Mouse (Mus musculus) mouse trophoblast stem cell (cell line): ENCODE measurements around the gene Dnah3.

Experiments used
- in situ Hi-C, 2 experiments: fragments of 300-500 bp; cut with MseI, MboI; formaldehyde crosslinking; loops; 2 replicates in 1 of 2; 3 replicates in 1 of 2; pipeline ENCODE4 v1.15.1; 2025

Gene Dnah3

DNA sequence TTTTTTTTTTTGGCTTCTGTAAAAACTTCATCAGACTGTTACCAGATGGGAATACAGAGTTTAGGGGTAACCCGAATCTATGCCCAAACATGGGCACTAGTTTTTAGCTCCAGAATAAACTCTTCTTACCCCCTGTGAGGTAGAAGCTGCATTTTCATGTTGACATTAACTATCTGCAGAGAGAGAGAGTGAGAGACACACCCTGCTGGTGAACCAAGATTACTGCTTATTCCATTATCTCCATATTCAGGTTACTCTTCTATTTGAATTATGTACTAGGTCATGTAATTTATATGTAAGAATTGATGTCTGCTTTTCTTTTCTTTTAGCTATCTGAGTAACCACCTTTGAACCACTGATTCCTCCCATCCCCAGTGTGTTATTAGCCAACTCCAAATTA, 31.0 kb downstream of the Dnah3 start:
- in situ Hi-C loops, result no loop called here

DNA sequence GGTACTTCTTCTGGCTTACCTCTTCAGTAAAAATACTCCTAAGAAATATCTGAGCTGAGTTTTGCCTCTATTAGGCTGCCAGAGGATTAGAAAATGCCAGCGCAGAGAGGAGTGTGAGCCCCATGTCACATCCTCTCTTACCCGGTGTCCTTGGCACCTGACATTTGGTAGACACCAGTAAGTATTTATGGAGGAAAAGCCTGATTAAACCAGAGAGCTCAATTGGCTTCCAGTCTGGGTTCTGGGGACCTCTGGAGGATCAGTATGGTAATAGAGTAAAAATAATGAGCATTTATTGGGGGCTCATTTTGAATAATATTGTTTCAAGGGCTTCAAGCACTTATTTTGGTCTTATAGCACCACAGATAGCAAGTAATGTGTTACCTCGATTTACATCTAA, 39.6 kb downstream of the Dnah3 start:
- in situ Hi-C loops, result no loop called here

DNA sequence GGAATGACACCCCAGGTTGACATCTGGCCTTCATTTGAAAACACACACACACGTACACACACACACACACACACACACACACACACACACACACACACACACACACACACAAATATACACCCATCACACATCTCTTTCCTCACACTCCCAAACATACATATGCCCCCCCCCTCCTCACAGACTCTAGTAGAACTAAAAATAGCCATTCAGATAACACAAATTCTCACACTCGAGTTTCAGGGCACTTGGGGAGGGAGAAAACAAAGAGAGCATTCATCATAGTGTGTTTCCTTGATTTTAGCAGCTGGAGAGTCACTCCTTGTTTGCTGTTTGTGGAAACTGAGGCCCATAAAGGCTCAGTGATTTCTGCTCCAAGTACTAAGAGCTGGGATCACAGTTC, 41.1 kb downstream of the Dnah3 start:
- in situ Hi-C loops, result no loop called here

DNA sequence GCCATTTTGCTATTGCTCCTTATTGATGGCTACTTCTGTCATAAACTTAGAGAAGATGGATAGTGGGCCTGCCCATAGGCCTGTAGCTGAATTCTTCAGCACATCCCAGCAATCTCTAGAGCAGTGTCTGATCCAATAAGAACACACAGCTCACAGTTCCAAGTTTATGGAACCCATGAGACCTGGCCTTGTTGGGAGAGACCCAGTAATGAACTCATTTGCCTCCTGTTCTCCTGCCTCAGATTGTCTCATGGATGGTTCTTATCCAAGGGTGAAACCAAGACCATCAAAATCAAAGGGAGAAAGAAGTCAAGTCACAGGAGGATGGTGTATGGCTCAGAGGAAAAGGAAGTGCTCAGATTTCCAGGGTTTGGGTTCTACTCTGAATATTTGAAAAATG, 44.6 kb downstream of the Dnah3 start:
- in situ Hi-C loops, result no loop called here

DNA sequence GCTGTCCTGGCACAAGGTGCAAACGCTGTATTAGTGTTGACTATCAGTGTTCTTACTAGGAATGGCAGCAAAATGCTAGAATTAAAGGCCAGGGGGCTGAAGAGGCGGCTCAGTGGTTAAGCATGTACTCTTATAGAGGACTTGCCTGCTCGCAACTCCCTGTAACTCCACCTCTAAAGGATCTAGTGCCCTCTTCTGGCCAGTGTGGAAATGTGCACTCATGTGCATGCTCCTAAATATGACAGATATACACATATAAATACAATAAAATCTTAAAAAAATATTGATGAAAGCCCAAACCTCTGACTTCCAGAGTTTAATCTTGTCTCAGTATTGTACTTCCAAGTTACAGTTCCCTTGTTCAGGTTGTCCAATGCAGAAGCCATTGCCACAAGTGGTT, 51.1 kb downstream of the Dnah3 start:
- in situ Hi-C loops, result no loop called here

DNA sequence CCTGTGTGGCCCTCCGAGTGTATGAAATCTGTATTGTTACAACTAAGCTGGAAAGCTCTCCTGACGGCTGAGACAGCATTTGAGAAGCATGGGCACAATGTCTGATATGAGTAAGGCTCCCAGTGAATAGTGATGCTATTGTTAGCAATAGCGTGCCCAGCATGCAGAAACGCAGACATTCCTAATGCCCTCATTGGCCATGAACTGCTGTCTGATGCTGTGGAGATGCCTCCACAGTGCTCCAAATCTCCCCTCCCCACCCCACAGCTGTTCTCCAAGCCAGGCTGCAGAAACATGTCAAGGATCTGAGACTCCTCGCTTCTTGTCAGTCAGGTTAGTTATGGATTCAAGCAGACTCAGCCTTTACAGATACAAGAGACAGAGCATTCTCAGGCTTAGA, 58.7 kb downstream of the Dnah3 start:
- in situ Hi-C loops, result no loop called here

DNA sequence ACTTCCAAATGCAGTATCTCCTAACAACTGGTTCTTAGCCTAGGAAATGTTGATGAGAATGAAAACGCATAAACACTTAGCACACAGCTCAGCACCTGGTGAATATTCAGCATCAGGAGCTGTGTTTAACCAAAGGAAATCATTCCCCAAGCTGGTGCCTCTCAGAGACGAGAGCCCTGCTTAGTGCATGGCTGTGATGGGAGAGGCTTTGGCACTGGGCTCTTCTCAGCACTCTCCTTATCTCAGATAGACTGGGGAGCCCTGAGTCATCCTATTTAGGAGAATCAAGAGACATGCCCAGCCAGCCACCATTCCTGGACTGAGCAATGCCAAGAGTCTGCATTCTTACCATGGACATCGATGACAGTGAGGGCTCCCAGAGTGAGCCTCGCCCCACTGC, 60.1 kb downstream of the Dnah3 start:
- in situ Hi-C loops, result no loop called here

DNA sequence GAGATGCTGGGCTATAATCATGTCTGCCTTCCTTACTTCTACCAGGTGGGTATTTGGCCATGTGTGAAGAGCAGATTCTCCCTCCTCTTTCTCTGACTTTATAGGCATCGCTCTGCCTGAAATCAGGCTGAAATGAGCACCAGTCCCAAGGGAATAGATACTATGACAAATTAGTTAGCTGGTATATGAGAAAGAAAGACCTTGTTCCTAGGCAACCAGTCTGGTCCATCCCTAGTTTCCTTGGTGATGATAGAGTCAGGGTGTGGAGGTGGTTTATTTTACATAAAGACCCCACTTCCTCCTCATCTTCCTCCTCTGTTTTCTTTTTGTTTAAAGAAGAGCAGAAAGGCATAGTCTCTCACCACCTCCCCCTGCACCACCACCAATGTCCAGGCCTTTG, 60.5 kb downstream of the Dnah3 start:
- in situ Hi-C loops, result no loop called here

DNA sequence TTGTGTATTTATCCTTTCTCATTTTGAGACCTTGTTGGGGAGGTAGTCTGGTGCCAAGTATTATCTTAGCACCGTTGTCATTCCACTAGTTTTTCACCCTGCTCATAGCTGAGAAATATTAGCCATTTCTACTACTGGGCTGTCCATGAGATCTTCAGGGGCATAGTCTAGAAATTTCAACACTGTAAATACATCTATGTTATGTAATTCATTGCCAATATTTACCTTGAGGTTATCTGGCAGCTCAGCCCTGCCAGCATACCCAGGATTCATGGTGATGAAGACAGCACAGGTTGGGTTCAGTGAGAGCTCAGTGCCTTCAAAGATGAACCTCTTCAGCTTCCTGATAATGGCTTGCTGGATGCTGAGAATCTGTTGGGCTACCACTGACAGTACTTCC, 66.4 kb downstream of the Dnah3 start:
- in situ Hi-C loops, result no loop called here

DNA sequence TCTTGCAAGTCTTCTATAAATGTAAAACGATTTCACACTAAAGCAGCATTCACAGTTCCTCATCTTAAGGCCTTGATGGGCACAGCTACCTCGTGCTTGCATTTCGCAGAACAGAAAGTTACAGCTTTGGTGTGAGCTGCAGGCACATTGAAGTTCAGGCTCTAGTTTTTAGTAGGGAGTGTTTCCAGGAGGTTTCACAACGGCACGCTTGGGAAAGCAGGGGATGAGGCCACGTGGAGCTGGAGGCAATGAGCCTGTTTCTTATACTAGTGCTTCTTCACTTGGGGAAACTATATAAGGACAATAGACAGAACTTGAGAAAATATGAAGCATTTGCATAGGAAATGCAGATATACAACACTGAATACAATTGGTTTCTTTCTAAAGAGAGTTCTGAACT, 98.0 kb downstream of the Dnah3 start:
- in situ Hi-C loops, result no loop called here

DNA sequence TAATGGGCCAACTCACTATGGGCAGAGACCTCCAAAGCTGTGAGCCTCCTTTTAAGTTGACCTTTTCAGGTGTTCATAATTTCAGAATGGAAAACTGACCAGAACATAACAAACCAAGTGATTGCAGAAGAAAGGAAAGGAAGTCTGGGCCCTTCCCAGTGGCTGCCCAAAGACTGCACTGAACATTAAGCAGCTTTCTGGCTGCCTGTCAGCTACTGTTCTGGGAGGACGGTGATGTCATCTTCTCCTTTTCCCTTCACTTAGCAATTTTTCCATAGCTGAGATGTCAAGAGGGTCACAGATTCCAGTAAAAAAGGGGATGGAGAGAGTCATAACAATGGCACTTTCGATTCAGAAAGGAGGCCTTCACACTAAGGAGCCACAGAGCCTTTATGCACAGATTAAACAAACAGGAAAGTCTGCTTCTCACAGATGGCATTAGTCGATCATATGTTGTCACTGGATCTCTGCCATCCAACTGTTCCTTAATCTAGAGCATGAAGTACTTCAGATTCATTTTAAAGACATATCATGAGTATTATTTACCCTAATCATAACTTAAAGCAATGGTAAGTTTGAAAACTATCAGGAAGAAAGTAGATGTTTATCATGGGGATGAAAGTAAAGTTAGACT, 109.7 kb downstream of the Dnah3 start:
- in situ Hi-C loops, result no loop called here

DNA sequence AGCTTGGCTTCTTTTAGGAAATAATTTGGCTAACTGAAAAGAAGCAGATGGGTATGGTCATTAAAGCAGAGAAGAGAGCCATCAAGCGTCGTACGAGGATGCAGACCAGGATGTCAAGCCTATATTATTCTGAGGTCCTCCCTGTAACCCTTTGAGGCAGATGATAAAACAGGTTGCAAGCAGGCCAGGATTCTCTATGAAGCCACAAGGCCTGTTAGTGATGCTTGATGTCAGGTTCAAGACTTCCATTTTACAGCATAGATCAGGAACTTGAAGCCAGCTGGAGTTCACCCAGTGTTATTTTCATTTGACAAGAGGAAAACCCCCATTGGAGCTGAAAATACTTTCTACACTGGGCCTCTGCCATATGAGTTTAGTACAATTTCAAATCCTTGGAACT, 114.9 kb downstream of the Dnah3 start:
- in situ Hi-C loops, result no loop called here

DNA sequence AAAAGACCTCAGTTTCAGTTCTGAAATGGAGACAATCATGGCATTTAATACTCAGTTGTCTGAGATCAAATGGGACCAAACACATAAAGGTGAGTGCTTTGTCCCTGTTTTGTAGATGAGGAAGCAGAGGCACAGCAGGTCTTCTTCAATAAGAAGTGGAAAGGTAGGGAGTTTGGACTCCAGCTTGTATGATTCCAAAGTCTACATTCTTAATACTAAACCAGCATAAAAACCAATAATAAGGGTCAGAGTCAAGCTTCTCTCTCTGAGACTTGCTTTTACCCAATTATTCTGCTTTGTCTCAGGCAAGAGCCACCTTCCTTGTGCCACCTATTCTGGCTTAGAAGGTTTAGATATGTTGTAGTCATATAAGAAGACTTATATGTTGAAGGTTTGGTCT, 116.5 kb downstream of the Dnah3 start:
- in situ Hi-C loops, result no loop called here

DNA sequence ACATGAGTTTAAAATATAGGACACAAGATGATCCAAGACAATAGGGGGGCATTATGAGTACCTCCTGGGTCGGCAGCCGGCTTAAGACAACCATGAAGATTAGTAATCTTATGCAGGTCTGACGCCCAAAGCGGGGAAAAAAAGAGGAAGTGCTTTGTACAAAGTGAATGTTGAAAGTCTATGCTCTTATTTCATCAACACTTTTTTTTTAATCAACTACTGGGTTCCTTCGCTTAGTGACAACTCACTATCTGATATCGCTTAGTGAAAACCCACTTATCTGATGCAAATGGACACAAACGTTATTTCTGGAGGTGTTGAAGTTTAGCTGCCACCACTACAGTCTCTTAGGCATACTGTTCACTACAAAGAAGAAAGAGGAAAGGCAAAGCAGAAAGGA, 117.5 kb downstream of the Dnah3 start:
- in situ Hi-C loops, result no loop called here

DNA sequence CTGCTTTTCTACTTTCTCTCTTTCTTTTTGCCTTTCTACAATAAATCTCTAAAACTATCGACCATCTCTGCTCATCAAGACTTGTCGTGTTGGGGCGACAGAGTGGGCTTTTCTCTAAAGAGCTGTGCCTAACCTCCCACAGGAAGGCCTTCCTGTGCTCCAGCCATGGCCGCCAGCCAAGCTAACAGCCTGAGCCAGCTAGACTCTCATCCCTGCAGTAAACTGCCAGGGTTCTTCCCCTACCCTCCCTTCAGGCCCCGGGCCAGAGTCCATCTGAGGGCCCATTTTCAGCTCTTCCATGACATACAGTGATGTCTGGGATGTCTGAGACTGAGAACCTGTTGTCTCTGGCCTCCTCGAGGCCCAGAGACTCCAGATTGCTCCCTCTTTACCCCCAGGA, 118.8 kb downstream of the Dnah3 start:
- in situ Hi-C loops, result no loop called here

DNA sequence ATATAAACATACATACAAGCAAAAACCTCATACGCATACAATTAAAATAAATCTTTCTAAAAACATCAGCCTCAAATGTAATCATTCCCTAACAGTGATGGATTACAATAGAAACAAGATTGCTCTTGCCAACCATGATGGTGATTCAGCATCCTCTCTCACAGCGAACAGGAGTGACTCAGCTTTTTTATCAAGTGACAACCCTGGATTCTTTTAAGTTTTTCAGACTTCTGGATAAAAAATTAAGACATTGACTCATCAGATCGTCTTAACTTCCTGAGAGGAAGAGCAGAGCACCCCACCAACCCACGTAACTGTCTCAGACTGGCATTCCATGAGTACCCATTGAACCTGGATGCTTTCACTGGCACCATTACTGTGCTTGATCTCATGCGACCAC, 120.9 kb downstream of the Dnah3 start:
- in situ Hi-C loops, result no loop called here

DNA sequence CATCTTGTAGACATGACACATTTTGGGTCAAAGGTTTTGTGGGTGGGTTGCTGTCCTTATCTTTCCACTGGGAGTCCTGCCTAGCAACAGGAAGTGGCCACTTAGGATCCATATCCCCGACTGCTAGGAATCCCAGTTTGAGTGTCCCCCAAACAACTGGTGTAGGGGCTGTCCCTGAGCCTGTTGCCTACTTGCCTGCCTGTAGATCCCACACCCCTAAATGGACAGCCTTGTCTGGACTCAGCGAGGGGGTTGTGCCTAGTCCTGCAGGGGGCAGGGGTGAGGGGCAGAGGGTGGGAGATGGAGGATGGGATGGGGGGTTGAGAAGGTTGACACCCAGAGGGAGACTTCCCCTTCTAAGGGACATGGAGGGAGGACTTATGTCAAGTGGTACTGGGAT, 125.8 kb downstream of the Dnah3 start:
- in situ Hi-C loops, result no loop called here

DNA sequence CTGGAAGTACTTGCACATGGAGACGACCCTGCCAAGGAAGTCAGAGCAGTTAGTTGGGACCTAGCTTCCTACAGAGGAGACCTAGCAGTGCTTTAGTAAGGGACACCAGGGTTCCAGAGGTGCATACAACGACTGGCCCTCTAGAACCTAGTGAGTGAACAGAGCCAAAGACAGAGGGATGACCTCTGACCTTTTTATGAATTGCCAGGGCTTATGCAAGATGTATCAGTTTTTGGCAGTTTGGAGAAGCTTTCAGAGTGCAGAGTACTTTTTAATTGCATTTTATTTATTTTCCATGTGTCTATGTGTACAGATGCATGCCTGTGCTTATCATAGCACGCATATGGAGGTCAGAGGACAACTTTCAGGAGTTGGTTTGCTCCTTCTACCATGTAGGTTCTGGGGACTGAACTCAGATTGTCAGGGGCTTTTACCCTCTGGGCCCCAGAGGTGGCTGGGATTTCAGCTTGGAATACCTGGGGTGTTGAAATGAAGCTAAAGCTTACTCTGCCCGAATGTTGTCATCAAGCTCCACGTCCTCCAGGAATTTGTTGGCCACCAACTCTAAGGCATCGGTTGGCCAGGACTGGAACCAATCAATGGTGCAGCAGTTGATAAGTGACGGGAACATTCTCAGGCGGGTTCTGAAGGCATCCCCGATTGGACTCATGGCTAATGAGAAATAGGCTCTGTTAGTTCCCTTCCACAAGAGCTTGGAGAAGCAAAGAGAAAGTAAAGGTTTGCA, 129.3 kb downstream of the Dnah3 start:
- in situ Hi-C loops, result no loop called here

DNA sequence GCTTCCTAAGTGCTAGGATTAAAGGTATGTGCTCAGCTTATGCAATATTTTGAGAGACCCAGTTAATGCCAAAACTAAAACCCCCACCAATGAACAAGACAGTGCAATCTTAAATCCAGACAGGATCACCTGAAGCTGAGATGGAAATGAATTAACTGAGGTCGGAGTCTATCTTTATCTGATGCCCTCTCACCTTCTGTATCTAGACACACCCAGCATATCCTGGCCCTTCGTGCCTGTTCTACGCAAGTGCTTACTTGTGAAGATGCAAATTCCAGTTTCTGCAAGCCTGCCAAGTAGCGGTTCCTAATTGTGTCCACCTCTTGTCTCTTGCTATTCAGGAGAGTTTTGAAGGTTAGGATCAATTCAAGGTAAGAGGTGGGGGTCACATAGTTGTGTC, 129.9 kb downstream of the Dnah3 start:
- in situ Hi-C loops, result no loop called here

DNA sequence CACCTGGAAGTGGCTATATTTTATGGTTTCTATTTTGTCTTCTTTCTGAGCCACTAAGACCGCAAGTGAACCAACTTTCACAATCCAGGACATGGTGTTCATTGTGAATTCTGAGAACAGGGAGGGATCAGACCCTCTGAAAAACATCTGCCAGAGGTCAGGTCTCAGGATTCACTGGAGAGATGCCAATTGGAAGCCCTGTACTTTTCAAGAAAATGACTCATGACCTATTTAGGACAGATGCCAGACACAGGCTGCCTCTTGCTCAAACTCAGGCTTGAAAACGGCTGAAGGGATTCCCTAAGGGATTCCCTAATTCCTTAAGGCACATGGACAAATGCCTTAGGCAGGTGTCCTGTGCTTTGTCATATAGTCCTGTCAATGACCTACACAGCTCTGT, 134.0 kb downstream of the Dnah3 start:
- in situ Hi-C loops, result no loop called here

DNA sequence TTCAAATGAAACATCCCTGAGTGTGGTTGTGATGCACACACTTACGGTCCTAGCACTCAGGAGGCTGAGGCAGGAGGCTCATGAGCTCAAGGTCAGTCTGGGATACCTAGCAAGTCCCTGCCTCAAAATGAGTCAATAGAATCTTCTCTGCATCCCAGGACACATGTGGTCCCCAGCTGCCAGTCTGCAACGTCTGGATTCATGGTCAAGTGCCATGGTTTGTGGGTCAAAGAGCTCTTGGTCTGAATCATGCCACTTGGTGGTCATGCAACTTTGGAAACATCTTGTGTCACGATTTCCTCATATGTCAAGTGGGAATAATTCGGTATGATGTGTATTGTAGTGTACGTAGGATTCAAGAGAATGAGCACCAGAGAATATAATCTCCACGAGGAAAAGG, 134.5 kb downstream of the Dnah3 start:
- in situ Hi-C loops, result no loop called here

DNA sequence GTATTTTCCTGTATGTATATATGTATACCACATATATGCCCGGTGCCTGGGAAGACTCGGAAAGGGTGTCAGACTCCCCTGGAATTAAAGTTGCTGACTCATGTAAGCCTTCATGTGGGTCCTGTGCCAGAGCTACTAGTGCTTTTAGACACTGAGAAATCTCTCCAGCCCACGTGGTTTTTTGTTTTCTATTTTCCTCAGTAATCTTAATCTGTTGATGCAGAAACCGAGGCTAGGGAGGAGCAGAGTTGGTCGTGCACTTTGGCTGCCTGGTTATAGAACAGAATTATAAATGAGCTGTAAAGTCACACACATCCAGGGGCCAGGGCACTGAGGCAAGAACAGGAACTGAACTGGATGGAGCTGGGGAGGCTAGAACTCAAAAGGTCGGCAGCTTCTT, 135.1 kb downstream of the Dnah3 start:
- in situ Hi-C loops, result no loop called here

DNA sequence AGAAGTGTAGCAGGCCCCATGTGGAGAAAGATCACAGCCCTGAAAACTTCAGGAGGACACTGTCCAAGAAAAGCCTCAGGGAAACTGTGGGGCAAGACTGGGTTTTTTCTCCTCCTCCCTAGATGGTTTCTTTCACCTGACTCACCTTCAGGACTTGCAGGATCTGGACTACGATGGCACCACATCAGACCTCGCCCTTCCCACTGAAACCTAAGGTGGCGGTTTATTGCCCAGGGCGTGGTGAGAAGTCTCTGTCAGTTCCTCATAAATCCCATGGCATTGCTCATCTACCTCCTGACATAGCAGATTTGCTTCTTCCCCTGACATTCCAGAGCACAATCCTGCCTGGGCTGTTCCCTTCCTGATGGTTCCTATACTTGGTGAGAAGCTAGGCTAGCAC, 135.6 kb downstream of the Dnah3 start:
- in situ Hi-C loops, result no loop called here

DNA sequence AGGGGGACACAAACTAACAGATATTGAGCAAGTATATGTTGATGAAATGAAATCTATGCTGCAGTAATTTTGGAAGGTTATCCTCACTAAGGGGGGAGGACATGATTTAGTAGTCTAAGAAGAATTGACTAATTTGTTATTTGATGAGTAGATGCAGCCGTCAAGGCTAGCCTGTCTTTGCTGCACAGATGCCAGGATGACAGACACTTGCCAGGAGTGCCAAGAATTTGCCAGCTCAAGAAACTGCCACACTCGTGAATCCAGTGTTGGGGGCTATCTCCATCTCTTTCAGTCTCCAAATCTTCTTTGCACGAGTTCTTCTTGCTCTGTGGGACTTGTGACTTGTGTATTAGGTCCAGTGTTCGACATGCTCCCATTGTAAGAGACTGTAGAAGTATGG, 136.0 kb downstream of the Dnah3 start:
- in situ Hi-C loops, result no loop called here
